Mouse (Mus musculus): Measurements from ENCODE around the gene Ppp1cc. TPM values are rescaled to one million over a fixed set of nuclear protein-coding genes. Genes with fewer than 3 reads are reported as not detected.
A peak's percentile ranks its signal among the peaks of the same experiment; 100 is the strongest.

The Ppp1cc gene
- 300 and 320 TPM in 2 replicates for polyA plus RNA-seq (2016; fragmentation: Nextera tagmentation; extraction: Ambion mirVana)

DNA sequence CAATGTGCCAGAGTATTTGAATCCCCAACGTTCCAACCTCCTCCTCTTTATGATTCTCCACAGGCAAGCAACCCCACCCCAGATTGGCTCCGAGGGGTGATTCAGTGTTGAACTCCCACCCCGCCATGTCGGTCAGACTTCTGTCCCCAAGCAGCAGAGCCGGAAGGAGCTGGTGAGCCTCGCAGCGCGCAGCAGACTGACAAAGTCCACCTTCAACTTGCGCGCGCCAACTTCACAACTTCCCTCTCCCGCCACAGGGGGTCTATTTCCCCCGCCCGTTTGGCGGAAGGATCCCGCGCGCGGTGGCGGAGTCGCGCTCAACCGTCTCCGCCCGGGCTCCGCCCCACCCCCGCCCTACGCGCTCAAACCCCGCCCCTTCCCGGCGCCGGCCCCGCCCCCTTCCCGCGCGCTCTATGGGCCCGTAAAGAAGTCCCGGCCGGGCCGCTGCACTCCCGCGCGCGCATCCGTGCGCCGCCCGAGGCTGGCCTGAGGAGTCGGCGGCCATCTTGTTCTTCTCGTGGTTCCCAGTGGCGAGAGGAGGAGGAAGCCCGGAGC lies at the start of gene Ppp1cc:
TSS of gene Ppp1cc (plus strand) at position 452 of the 555 bp plus-strand sequence.
- Histone ChIP-seq H3K27ac (peak within 1 kb of the TSS; percentile 91), H3K9ac (replicated peaks) (peak within 1 kb of the TSS; percentile 93), H3K4me1 (replicated peaks) (peaks cover 51% of the 10 kb centered on the region), H3K4me3 (replicated peaks) (peak within 1 kb of the TSS; percentile 98), H3K36me3 (peaks cover 29% of the 10 kb centered on the region), H3K27me3 (no peaks in the 10 kb centered on the region), H3K9me3 (no peaks in the 10 kb centered on the region), H3K4me2 (peak within 1 kb of the TSS; percentile 73)
- ATAC-seq (ENCODE audit: insufficient number of reproducible peaks, insufficient read depth, low FRiP score, low TSS enrichment, low read depth): peak; percentile 92
- WGBS: under 1% methylated on average over 53 of the region's 54 CpGs

DNA sequence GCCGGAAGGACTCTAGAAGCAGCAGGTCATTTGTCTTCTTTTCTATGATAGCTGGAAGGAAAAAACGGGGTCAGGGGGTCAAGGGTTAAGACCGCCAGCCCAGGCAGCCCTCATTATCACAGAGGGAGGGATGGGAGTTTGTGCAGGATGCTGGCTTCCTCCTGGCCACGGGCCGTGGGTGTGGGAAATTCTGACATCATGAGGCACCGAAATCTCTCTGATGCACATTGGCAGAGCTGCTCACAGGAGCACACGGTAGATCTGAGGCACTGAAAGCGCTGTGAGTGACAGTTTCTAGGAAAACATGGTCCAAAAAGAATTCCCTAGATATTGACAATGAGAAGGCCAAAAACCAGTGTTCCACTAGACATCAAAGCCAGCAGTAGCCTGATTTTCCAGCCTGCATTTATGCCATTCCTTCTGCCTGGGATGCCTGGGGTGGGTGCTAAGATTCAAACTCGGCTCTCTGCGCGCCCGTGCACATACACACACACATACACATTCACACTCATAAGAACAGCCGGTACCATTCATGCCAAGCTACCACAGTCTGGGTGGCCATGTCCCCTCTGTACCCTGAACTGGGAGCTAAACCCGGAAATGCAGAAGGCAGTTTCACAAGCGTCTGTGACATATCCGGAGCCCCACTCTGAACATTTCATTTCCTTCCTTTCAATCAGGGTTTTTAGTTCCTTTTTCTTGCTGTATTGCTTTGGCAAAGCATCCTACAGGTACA lies 48.6 kb upstream of the Ppp1cc start:
- H3K4me1 ChIP-seq (replicated peaks): no peaks in the 10 kb centered on the region; the same call in 1 of the 2 replicates
- H3K27me3 ChIP-seq: no peaks in the 10 kb centered on the region
- no peaks in the 10 kb centered on the region for H3K9me3 ChIP-seq
- no peaks in the 10 kb centered on the region for H3K36me3 ChIP-seq
- no peak for ATAC-seq (ENCODE audit: insufficient number of reproducible peaks, insufficient read depth, low FRiP score, low TSS enrichment, low read depth)
- no peak overlapping the region for H3K4me2 ChIP-seq
- no peak overlapping the region for H3K4me3 ChIP-seq (replicated peaks)
- WGBS: 47% methylated on average over 16 of the region's 16 CpGs
- no peak overlapping the region for H3K27ac ChIP-seq
- H3K9ac ChIP-seq (replicated peaks): no peak overlapping the region; the same call in 1 of the 2 replicates

DNA sequence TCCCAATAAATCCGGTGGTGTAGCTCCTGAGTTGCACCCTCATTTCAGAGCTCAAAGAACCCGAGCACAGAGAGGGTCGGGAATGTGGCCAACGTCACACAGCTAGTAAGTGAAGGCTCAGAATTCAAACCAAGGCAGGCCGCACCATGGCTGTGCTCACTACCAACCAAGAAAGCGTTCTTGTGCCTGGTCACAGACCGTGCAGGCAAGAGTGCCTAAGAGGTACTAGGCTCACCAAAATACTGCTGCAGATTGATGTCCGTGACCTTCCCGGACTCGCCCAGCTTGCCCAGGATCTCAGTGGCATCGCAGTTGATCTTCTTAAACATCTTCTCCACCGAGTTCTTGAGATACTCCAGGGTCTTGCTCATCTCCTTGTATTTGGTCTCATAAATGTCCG lies 47.5 kb upstream of the Ppp1cc start:
- no peaks in the 10 kb centered on the region for H3K9me3 ChIP-seq
- no peaks in the 10 kb centered on the region; the same call in 1 of the 2 replicates for H3K4me1 ChIP-seq (replicated peaks)
- WGBS: 92% methylated on average over 13 of the region's 13 CpGs
- no peak overlapping the region for H3K4me3 ChIP-seq (replicated peaks)
- H3K9ac ChIP-seq (replicated peaks): no peak overlapping the region
- H3K27ac ChIP-seq: no peak overlapping the region
- no peaks in the 10 kb centered on the region for H3K36me3 ChIP-seq
- no peak overlapping the region for H3K4me2 ChIP-seq
- no peaks in the 10 kb centered on the region for H3K27me3 ChIP-seq
- ATAC-seq (ENCODE audit: insufficient number of reproducible peaks, insufficient read depth, low FRiP score, low TSS enrichment, low read depth): no peak

DNA sequence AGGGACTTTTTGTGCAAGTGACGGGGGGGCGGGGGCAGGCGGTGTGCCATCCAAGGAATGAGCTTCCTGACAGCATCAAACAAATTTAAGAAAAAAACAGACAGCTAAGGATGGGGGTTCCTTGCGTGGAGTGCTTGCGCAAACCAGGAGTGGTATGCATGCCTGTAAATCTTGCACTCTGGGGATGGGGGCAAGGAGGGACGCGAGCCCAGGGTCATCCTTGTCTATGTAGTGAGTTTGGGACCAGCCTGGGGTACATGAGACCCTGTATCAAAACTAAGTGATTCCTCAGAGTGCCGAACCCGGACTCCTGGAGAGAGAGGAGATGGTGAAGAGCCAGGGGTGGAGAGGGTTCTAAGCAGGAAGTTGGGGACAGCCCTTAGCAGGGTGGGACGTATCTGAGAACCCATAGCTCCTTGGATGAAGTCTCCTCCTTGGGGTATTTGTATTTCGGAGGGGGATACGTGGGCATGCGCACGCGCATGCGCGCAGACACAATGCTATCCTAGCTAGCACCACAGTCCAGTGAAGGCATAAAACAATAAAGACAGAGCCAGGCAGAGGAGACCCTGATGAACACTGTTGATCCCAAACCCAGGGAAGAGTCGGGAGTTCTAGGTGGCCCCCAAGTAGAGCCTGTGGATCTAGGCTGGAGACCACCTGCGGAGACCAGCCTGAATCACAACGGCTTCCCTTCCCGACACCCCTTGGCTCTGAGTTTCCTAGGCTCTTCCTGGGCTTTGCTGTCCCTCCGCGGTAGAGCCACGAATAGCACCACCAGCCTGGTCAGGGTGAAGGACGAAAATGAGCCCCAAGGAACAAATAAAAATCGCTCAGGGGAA lies 46.8 kb upstream of the Ppp1cc start:
- Histone ChIP-seq H3K27ac (no peak overlapping the region), H3K36me3 (no peaks in the 10 kb centered on the region), H3K9ac (replicated peaks) (no peak overlapping the region), H3K4me1 (replicated peaks) (no peaks in the 10 kb centered on the region; the same call in 1 of the 2 replicates), H3K27me3 (no peaks in the 10 kb centered on the region), H3K4me3 (replicated peaks) (no peak overlapping the region), H3K4me2 (peak overlapping the region; percentile 26), H3K9me3 (no peaks in the 10 kb centered on the region)
- no peak for ATAC-seq (ENCODE audit: insufficient number of reproducible peaks, insufficient read depth, low FRiP score, low TSS enrichment, low read depth)
- WGBS: 65% methylated on average over 26 of the region's 26 CpGs

DNA sequence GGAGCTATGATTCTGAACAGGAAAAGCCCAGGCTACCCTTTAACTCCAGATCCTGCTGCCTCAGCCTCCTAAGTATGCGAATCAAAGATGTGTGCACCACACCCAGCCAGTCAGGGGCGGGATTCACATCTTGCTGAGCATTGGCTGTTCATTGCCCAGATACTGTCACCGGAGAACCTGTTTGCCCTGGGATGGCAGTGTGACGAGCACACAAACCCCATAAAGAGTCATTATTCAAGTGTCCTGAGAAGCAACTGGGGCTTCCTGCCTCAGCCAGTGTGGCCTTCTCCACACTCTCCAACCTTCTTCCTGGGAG lies 46.2 kb upstream of the Ppp1cc start:
- no peak overlapping the region for H3K4me2 ChIP-seq
- H3K9me3 ChIP-seq: no peaks in the 10 kb centered on the region
- H3K27ac ChIP-seq: no peak overlapping the region
- no peak for ATAC-seq (ENCODE audit: insufficient number of reproducible peaks, insufficient read depth, low FRiP score, low TSS enrichment, low read depth)
- no peak overlapping the region for H3K4me3 ChIP-seq (replicated peaks)
- no peak overlapping the region for H3K9ac ChIP-seq (replicated peaks)
- H3K27me3 ChIP-seq: no peaks in the 10 kb centered on the region
- no peaks in the 10 kb centered on the region; the same call in 1 of the 2 replicates for H3K4me1 ChIP-seq (replicated peaks)
- H3K36me3 ChIP-seq: no peaks in the 10 kb centered on the region
- WGBS: 49% methylated on average over 4 of the region's 4 CpGs

DNA sequence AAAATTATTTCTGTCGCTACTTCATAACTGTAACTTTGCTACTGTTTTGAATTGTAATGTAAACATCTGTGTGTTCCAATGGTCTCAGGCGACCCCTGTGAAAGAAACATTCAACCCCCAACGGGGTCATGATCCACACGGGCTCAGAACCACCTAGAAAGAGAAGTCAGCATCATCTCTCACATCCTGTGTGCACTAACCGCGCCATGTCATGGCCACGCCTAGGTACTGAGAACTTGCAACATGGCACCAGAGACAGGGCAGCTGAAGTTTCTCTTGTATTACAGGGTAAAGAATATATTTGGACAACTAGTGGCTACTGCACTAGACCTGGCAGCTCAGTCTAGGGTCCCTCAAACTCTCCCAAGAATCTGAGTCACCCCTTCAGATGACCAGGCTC lies 44.6 kb upstream of the Ppp1cc start:
- Histone ChIP-seq H3K9ac (replicated peaks) (no peak overlapping the region), H3K36me3 (no peaks in the 10 kb centered on the region), H3K4me1 (replicated peaks) (no peaks in the 10 kb centered on the region; the same call in 1 of the 2 replicates), H3K9me3 (no peaks in the 10 kb centered on the region), H3K27ac (no peak overlapping the region), H3K4me3 (replicated peaks) (no peak overlapping the region), H3K27me3 (no peaks in the 10 kb centered on the region), H3K4me2 (no peak overlapping the region)
- 78% methylated on average over 7 of the region's 7 CpGs for WGBS
- no peak for ATAC-seq (ENCODE audit: insufficient number of reproducible peaks, insufficient read depth, low FRiP score, low TSS enrichment, low read depth)

DNA sequence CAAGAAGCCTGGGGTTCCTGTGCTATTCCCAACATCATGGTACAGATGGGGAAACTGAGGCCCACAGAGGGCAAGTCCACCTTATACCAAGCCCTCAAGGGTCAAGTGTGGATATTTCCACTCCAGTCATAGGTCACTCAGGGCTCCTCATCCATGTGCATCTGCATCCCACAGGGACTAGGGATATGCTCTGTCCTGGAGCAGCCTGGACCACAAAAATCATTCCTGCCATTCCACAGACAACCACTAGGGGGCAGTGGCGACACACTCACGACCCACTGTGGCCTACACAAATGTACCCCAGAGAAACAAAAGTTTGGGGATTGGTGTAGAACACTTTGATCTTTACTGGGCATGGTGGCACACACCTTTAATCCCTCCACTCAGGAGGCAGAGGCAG lies 43.9 kb upstream of the Ppp1cc start:
- ATAC-seq (ENCODE audit: insufficient number of reproducible peaks, insufficient read depth, low FRiP score, low TSS enrichment, low read depth): no peak
- 2% methylated on average over 2 of the region's 2 CpGs for WGBS

DNA sequence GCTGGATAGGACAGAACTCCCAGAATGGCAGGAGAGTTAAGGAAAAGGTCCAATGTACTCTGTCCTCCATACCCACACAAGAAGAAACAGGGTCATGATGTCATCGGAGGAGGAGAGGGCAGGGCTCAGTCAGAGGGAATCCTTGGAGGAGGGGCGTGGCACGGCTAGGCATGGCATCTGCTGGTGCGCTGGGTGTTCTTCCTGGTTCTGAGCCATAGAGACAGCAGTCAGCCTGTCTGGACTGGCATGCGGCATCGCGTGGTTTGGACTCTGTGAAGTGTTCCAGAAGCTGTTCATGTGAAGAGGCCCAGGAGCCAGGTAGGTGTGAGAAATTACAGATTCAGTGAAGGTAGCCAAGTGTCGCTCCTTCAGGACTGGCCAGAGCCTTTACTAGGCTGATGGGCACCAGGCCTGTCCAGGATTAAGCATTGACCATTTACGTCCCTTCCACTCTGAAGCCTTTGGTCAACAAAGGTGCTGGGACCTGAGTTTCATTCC lies 42.8 kb upstream of the Ppp1cc start:
- Histone ChIP-seq H3K4me1 (replicated peaks) (no peaks in the 10 kb centered on the region), H3K4me2 (no peak overlapping the region), H3K9ac (replicated peaks) (no peak overlapping the region), H3K36me3 (no peaks in the 10 kb centered on the region), H3K9me3 (no peaks in the 10 kb centered on the region), H3K27ac (no peak overlapping the region), H3K4me3 (replicated peaks) (no peak overlapping the region), H3K27me3 (no peaks in the 10 kb centered on the region)
- ATAC-seq (ENCODE audit: insufficient number of reproducible peaks, insufficient read depth, low FRiP score, low TSS enrichment, low read depth): no peak
- WGBS: 93% methylated on average over 9 of the region's 9 CpGs

More for the DNA sequence above, 43.9 kb upstream of the Ppp1cc start:
- no peak overlapping the region for H3K9ac ChIP-seq (replicated peaks)
- H3K4me2 ChIP-seq: no peak overlapping the region
- H3K36me3 ChIP-seq: no peaks in the 10 kb centered on the region
- no peaks in the 10 kb centered on the region for H3K27me3 ChIP-seq
- H3K9me3 ChIP-seq: no peaks in the 10 kb centered on the region
- no peak overlapping the region for H3K27ac ChIP-seq
- no peak overlapping the region for H3K4me3 ChIP-seq (replicated peaks)
- H3K4me1 ChIP-seq (replicated peaks): no peaks in the 10 kb centered on the region

DNA sequence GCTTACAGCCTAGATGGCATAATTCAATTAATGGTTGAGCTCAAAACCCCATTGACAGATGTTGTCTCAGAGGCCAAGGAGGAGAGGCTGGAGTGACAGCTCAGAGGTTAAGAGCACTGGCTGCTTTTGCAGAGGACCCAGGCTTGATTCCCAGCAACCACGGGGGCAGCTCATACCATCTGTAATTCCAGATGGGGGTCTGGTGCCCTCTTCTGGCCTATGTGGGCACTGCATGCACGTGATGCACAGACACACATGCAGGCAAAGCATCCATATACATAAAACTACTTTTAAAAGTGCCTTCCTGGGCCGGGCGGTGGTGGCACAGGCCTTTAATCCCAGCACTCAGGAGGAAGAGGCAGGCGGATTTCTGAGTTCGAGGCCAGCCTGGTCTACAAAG lies 41.8 kb upstream of the Ppp1cc start:
- Histone ChIP-seq H3K4me2 (no peak overlapping the region), H3K36me3 (no peaks in the 10 kb centered on the region), H3K4me1 (replicated peaks) (no peaks in the 10 kb centered on the region), H3K27me3 (no peaks in the 10 kb centered on the region), H3K9ac (replicated peaks) (no peak overlapping the region), H3K9me3 (no peaks in the 10 kb centered on the region), H3K4me3 (replicated peaks) (no peak overlapping the region), H3K27ac (no peak overlapping the region)
- 80% methylated on average over 6 of the region's 6 CpGs for WGBS
- no peak for ATAC-seq (ENCODE audit: insufficient number of reproducible peaks, insufficient read depth, low FRiP score, low TSS enrichment, low read depth)

DNA sequence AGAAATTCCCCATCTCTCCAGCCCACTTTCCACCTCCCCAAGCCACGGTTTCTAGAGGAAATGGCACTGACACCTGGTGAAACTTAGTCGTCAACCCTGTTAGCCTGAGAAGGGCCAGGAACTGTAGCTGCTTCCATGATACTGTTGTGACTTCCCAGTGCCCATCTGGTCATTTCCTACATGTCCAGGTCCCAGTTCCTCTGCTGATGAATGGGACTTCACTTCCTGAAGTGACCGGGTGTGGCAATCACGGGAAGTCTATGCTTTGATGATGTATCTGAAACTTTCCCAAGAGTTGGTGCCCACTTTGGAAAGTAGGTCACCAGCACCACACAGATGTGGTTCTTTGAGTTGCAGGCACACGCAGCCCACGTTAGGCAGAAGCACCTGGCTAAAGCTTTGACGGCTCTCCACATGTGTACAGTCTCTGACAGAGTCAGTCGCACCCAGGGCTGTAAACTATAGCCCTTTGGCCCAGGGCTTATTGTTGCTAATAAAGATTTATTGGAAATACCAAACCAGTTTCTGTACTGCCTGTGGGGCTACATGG lies 32.8 kb upstream of the Ppp1cc start:
- Histone ChIP-seq H3K4me3 (replicated peaks) (no peak overlapping the region), H3K4me1 (replicated peaks) (peaks cover 4% of the 10 kb centered on the region), H3K9ac (replicated peaks) (no peak overlapping the region), H3K36me3 (no peaks in the 10 kb centered on the region), H3K4me2 (no peak overlapping the region), H3K27ac (no peak overlapping the region), H3K27me3 (peaks cover 7% of the 10 kb centered on the region; the same call in 1 of the 2 replicates), H3K9me3 (no peaks in the 10 kb centered on the region)
- 61% methylated on average over 8 of the region's 8 CpGs for WGBS
- ATAC-seq (ENCODE audit: insufficient number of reproducible peaks, insufficient read depth, low FRiP score, low TSS enrichment, low read depth): no peak
